Mouse (Mus musculus): ENCODE measurements at regions not wholly inside any gene's neighbourhood (a gene's known extent, or its start where the extent isn't known, plus 50 kb on each side); places are given as distances from the start of the nearest gene placed in this dataset.

- Histone ChIP-seq H3K4me1 (no peaks in the 10 kb centered on the region), H3K27me3 (replicated peaks) (peaks cover 4% of the 10 kb centered on the region), H3K4me3 (replicated peaks) (no peak overlapping the region)
These were observed 70.3 kb downstream of the Matn1 start for GRCm38 (mm10) chr4:131014301-131015081.

GRCm38 (mm10) chr4:131015156-131015555 is 71.0 kb downstream of the Matn1 start:
- Histone ChIP-seq H3K4me3 (replicated peaks) (no peak overlapping the region), H3K4me1 (no peaks in the 10 kb centered on the region), H3K36me3 (replicated peaks; ENCODE audit: low read length) (no peaks in the 10 kb centered on the region), H3K27me3 (replicated peaks) (peaks cover 4% of the 10 kb centered on the region), H3K9me3 (peaks cover 6% of the 10 kb centered on the region)
- TF ChIP-seq FLI1 (IDR thresholded peaks at IDR 0.05; ENCODE audit: low read length) (no peak), GATA1 (IDR thresholded peaks at IDR 0.05; ENCODE audit: borderline replicate concordance, low read length) (no peak)

More at GRCm38 (mm10) chr4:131014301-131015081, 70.3 kb downstream of the Matn1 start:
- no peak for TF ChIP-seq FLI1 (IDR thresholded peaks at IDR 0.05; ENCODE audit: low read length)
- no peak for TF ChIP-seq GATA1 (IDR thresholded peaks at IDR 0.05; ENCODE audit: borderline replicate concordance, low read length)
- H3K36me3 ChIP-seq (replicated peaks; ENCODE audit: low read length) = no peaks in the 10 kb centered on the region
- peaks cover 6% of the 10 kb centered on the region for H3K9me3 ChIP-seq

- no peaks in the 10 kb centered on the region for H3K4me1 ChIP-seq
- H3K27me3 ChIP-seq (replicated peaks) = peaks cover 11% of the 10 kb centered on the region
- no peak overlapping the region for H3K4me3 ChIP-seq (replicated peaks)
- no peaks in the 10 kb centered on the region for H3K9me3 ChIP-seq
- no peaks in the 10 kb centered on the region for H3K36me3 ChIP-seq (replicated peaks; ENCODE audit: low read length)
- TF ChIP-seq FLI1 (IDR thresholded peaks at IDR 0.05; ENCODE audit: low read length) (no peak), GATA1 (IDR thresholded peaks at IDR 0.05; ENCODE audit: borderline replicate concordance, low read length) (no peak)
These were observed 79.4 kb downstream of the Matn1 start for GRCm38 (mm10) chr4:131023601-131024000.

GRCm38 (mm10) chr4:131036292-131036691 is 92.1 kb downstream of the Matn1 start:
- Histone ChIP-seq H3K36me3 (replicated peaks; ENCODE audit: low read length) (no peaks in the 10 kb centered on the region), H3K9me3 (no peaks in the 10 kb centered on the region), H3K4me3 (replicated peaks) (no peak overlapping the region), H3K4me1 (no peaks in the 10 kb centered on the region), H3K27me3 (replicated peaks) (peaks cover 25% of the 10 kb centered on the region)
- TF ChIP-seq FLI1 (IDR thresholded peaks at IDR 0.05; ENCODE audit: low read length) (no peak), GATA1 (IDR thresholded peaks at IDR 0.05; ENCODE audit: borderline replicate concordance, low read length) (no peak)

DNA sequence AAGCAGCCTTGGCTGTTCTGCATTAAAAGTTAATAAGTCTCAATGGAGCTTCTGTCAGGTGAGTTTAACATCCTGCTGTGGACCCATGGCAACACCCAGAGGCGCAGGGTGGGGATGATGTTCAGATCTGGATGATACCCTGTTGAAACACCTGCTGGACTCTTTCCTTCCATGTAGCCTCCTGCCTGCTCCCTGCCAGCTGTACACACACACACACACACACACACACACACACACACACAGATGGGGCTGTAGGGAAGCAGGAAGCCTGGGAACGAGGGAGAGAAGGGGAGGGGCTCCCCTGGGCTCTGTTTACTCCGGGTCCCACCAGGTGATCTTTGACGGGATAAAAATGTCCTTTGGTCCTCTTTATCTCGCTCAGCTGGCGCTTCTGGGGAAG is 93.0 kb downstream of the Matn1 start:
- no peaks in the 10 kb centered on the region for H3K9me3 ChIP-seq
- peaks cover 27% of the 10 kb centered on the region for H3K27me3 ChIP-seq (replicated peaks)
- H3K4me3 ChIP-seq (replicated peaks) = no peak overlapping the region
- H3K4me1 ChIP-seq = no peaks in the 10 kb centered on the region
- H3K36me3 ChIP-seq (replicated peaks; ENCODE audit: low read length) = no peaks in the 10 kb centered on the region
- TF ChIP-seq GATA1 (IDR thresholded peaks at IDR 0.05; ENCODE audit: borderline replicate concordance, low read length) = no peak
- TF ChIP-seq FLI1 (IDR thresholded peaks at IDR 0.05; ENCODE audit: low read length) = no peak

GRCm38 (mm10) chr4:131039686-131040085 is 95.5 kb downstream of the Matn1 start:
- TF ChIP-seq GATA1 (IDR thresholded peaks at IDR 0.05; ENCODE audit: borderline replicate concordance, low read length) (no peak), FLI1 (IDR thresholded peaks at IDR 0.05; ENCODE audit: low read length) (no peak)
- Histone ChIP-seq H3K36me3 (replicated peaks; ENCODE audit: low read length) (no peaks in the 10 kb centered on the region), H3K9me3 (0 out of 2 replicates have a peak, but pooled peaks cover 1% of the 10 kb centered on the region), H3K27me3 (replicated peaks) (peaks cover 18% of the 10 kb centered on the region), H3K4me1 (no peaks in the 10 kb centered on the region), H3K4me3 (replicated peaks) (no peak overlapping the region)

DNA sequence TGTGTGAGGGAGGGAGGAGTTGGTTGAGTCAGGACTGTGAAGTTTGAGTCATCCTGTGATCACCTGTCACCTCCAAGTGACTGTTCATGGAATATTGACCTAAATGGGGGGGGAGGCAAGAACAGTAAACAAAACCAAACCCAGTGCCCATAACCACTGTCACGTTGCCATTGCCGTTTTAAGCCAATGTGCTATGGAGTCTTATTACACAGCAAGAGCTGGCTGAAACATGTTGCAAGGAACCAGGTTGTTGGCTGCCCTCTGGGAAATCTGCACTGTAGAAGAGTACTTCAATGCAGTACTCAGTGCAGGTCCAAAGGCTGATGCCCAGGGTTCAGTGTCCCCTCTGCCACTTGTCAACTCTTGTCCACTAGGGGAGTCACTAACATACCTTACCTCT is 97.0 kb downstream of the Matn1 start:
- Histone ChIP-seq H3K4me1 (no peaks in the 10 kb centered on the region), H3K27me3 (replicated peaks) (peaks cover 19% of the 10 kb centered on the region), H3K9me3 (0 out of 2 replicates have a peak, but pooled peaks cover 3% of the 10 kb centered on the region), H3K4me3 (replicated peaks) (no peak overlapping the region), H3K36me3 (replicated peaks; ENCODE audit: low read length) (no peaks in the 10 kb centered on the region)
- TF ChIP-seq FLI1 (IDR thresholded peaks at IDR 0.05; ENCODE audit: low read length) (no peak), GATA1 (IDR thresholded peaks at IDR 0.05; ENCODE audit: borderline replicate concordance, low read length) (no peak)

GRCm38 (mm10) chr4:131046101-131046500 is 101.9 kb downstream of the Matn1 start:
- H3K9me3 ChIP-seq = 0 out of 2 replicates have a peak, but pooled peaks cover 3% of the 10 kb centered on the region
- H3K4me3 ChIP-seq (replicated peaks) = no peak overlapping the region
- TF ChIP-seq FLI1 (IDR thresholded peaks at IDR 0.05; ENCODE audit: low read length) = no peak
- TF ChIP-seq GATA1 (IDR thresholded peaks at IDR 0.05; ENCODE audit: borderline replicate concordance, low read length) = no peak
- H3K4me1 ChIP-seq = no peaks in the 10 kb centered on the region
- H3K36me3 ChIP-seq (replicated peaks; ENCODE audit: low read length) = no peaks in the 10 kb centered on the region
- H3K27me3 ChIP-seq (replicated peaks) = peaks cover 22% of the 10 kb centered on the region

DNA sequence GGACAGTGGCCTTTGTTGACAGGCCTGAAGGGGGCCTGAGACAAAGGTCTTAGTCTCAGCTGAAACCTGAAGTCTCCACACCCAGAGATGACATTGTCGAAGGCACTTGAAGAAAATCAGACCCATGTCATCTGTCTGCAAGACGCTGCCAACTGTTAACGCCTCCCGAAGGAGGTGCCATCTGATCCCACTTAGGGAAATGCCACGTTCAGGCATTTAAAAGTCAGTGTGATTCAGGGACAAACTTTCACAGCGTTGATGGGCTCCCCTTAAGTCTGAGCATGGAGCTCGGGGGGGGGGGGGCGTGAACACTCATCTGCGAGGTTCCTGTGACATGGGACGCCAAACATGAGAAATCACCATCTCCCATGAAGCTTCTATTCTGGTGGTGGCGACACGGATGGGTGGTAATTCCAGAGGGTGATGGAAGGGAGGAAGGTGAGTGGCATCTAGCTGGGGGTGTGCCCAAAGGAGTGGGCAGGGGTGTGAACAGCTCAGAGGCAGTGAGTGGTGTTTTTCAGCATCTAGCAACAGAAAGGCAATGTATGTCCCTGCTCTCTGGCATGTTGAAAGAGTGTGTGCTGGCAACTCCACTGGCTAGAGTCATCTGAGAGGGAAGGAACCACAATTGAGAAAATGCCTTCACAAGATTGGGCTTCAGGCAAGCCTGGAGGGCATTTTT is 102.9 kb downstream of the Matn1 start:
- Histone ChIP-seq H3K4me3 (replicated peaks) (no peak overlapping the region), H3K36me3 (replicated peaks; ENCODE audit: low read length) (no peaks in the 10 kb centered on the region), H3K4me1 (no peaks in the 10 kb centered on the region), H3K9me3 (peaks cover 5% of the 10 kb centered on the region; the same call in 1 of the 2 replicates), H3K27me3 (replicated peaks) (peaks cover 19% of the 10 kb centered on the region)
- TF ChIP-seq FLI1 (IDR thresholded peaks at IDR 0.05; ENCODE audit: low read length) (no peak), GATA1 (IDR thresholded peaks at IDR 0.05; ENCODE audit: borderline replicate concordance, low read length) (no peak)

DNA sequence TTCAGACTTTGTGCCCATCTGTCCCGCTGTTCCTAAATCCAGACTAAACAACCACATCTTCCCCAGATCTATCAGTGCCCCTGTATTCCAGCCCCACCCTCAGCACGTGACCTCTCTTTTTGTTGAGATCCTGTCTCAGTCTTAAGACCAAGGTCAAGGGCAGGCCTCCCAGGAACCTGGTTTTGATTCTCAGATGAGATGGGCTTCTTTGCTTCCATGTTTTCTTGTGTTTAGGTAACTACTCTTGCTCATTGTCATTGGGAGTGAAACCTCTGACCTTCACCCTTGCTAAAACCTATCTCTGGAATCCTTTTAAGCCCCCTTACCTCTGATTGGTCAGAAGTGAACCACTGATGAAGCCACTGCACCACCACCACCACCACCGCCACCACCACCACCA is 112.1 kb downstream of the Matn1 start:
- H3K9me3 ChIP-seq = peaks cover 14% of the 10 kb centered on the region
- no peak for TF ChIP-seq FLI1 (IDR thresholded peaks at IDR 0.05; ENCODE audit: low read length)
- TF ChIP-seq GATA1 (IDR thresholded peaks at IDR 0.05; ENCODE audit: borderline replicate concordance, low read length) = no peak

More for the DNA sequence above, 112.1 kb downstream of the Matn1 start:
- Histone ChIP-seq H3K27me3 (replicated peaks) (peaks cover 3% of the 10 kb centered on the region), H3K4me3 (replicated peaks) (no peak overlapping the region), H3K36me3 (replicated peaks; ENCODE audit: low read length) (no peaks in the 10 kb centered on the region), H3K4me1 (no peaks in the 10 kb centered on the region)

All from megakaryocyte, embryonic 14.5 days (primary cell).